Mouse (Mus musculus): ENCODE results near the gene Slc4a2. TPM values are rescaled to one million over a fixed set of nuclear protein-coding genes. Genes with fewer than 3 reads are reported as not detected.
A peak's percentile ranks its signal among the peaks of the same experiment; 100 is the strongest.
"Not testable (repeated sequence)": the region's sequence is repeated elsewhere in the genome, so short reads cannot be mapped to it uniquely, and the experiment has no call there.

The Slc4a2 gene
- polyA plus RNA-seq, 1 experiment from 2014 or later: 39.7 TPM

GRCm38 (mm10) chr5:24387264-24388241 is 36.1 kb upstream of the Slc4a2 start:
- H3K27me3 ChIP-seq (ENCODE audit: insufficient read depth, poor library complexity, severe bottlenecking): peaks cover 76% of the 10 kb centered on the region
- peak overlapping the region; percentile 63 for H3K4me3 ChIP-seq
- H3K27ac ChIP-seq: peak overlapping the region; percentile 81
- H3K4me1 ChIP-seq (replicated peaks): peaks cover 58% of the 10 kb centered on the region
- H3K36me3 ChIP-seq: no peaks in the 10 kb centered on the region
- H3K9me3 ChIP-seq: no peaks in the 10 kb centered on the region
- under 1% methylated on average over 73 of the region's 73 CpGs for WGBS
- peak; percentile 67 for DNase-seq (ENCODE audit: low spot score)

DNA sequence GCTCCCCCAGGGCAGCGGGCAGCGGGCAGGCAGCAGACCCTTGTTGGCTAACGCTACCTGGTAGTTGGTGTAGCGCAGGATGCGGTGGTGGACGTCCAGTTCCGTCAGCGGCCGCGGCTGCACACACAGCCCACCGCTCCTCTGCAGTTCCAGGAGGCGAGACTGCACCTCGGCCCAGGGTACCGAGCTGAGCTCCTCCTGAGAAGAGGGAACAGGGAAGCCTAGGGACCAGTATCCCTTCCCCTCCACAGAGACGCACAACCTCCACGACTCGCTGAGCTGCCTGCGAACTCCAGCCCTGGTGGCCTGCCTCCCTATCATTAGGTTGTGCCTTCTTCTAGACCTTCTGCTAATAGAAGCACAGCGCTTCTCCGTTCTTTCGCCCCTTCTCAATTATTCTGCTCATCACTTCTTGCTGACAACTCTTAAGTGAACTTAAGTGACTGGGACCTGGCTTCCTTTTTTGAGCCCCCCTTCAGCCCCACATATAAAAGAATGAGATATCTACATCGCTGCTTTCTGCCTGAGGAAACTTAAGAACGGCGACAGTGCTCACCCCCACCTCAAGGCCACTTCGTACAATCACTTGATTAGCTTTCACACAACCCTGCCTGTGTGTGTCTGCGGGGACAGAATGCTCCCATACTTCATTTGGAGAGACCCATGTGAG is 35.3 kb upstream of the Slc4a2 start:
- Histone ChIP-seq H3K4me1 (replicated peaks) (peaks cover 50% of the 10 kb centered on the region), H3K9me3 (no peaks in the 10 kb centered on the region), H3K27me3 (ENCODE audit: insufficient read depth, poor library complexity, severe bottlenecking) (peaks cover 76% of the 10 kb centered on the region), H3K36me3 (no peaks in the 10 kb centered on the region), H3K4me3 (peak overlapping the region; percentile 63), H3K27ac (peak overlapping the region; percentile 81)
- DNase-seq (ENCODE audit: low spot score): no peak
- 23% methylated on average over 26 of the region's 26 CpGs for WGBS

GRCm38 (mm10) chr5:24389011-24389657 is 34.5 kb upstream of the Slc4a2 start:
- Histone ChIP-seq H3K27ac (peak overlapping the region; percentile 57), H3K27me3 (ENCODE audit: insufficient read depth, poor library complexity, severe bottlenecking) (peaks cover 76% of the 10 kb centered on the region), H3K9me3 (no peaks in the 10 kb centered on the region), H3K4me1 (replicated peaks) (peaks cover 50% of the 10 kb centered on the region), H3K4me3 (no peak overlapping the region), H3K36me3 (no peaks in the 10 kb centered on the region)
- 52% methylated on average over 7 of the region's 7 CpGs for WGBS
- DNase-seq (ENCODE audit: low spot score): peak; percentile 45

GRCm38 (mm10) chr5:24389658-24390020 is 34.0 kb upstream of the Slc4a2 start:
- Histone ChIP-seq H3K4me3 (no peak overlapping the region), H3K27me3 (ENCODE audit: insufficient read depth, poor library complexity, severe bottlenecking) (peaks cover 72% of the 10 kb centered on the region), H3K9me3 (no peaks in the 10 kb centered on the region), H3K36me3 (no peaks in the 10 kb centered on the region), H3K4me1 (replicated peaks) (peaks cover 48% of the 10 kb centered on the region), H3K27ac (peak overlapping the region; percentile 57)
- 83% methylated on average over 4 of the region's 4 CpGs for WGBS
- DNase-seq (ENCODE audit: low spot score): no peak

DNA sequence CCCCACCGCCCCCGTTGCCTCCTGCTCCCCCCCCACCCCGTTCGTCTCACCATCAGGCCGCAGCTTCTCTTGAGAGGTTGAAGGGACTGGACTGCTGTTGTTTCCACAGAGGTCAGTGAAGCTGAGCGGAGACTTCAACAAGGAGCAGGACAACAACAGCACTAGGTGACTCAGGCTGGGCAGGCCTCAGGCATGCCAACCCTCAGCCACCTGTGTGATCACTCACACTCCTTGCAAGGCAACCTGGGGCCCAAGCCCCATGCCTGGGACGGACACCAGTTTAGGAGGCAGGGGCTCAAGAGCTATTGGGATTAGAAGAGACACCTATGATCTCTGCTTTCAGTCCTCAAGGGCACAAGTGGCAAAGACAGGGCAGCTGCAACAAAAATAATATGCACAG is 31.8 kb upstream of the Slc4a2 start, which contains the start of gene Atg9b:
TSS of gene Atg9b (minus strand) at position 280 of the 400 bp plus-strand sequence.
- peaks cover 50% of the 10 kb centered on the region for H3K27me3 ChIP-seq (ENCODE audit: insufficient read depth, poor library complexity, severe bottlenecking)
- no peak for DNase-seq (ENCODE audit: low spot score)
- peaks cover 4% of the 10 kb centered on the region; the same call in 1 of the 2 replicates for H3K36me3 ChIP-seq
- H3K27ac ChIP-seq: no peak within 1 kb of the TSS
- 77% methylated on average over 7 of the region's 7 CpGs for WGBS
- H3K9me3 ChIP-seq: no peaks in the 10 kb centered on the region
- peaks cover 43% of the 10 kb centered on the region for H3K4me1 ChIP-seq (replicated peaks)
- H3K4me3 ChIP-seq: no peak within 1 kb of the TSS

DNA sequence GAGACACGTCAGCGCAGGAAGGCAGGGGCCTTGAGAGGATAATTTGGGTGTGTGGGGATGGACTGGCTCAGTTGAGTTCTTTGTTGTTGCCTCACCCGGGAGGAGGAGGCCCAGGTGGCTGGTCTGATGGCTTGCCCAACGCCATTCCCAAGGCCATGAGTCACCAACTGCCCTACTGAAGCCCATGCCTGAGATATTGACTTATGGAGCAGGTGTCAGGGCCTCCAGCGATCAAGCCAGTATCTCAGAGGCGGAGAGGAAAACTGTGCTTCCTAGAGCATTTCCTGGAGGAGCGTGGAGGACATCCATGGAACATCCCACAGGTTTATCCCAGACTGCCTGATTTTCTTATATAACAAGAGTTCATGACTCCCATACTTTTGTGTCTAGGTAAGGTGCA is 30.9 kb upstream of the Slc4a2 start:
- peaks cover 7% of the 10 kb centered on the region; the same call in 1 of the 2 replicates for H3K36me3 ChIP-seq
- WGBS: 78% methylated on average over 7 of the region's 7 CpGs
- H3K27me3 ChIP-seq (ENCODE audit: insufficient read depth, poor library complexity, severe bottlenecking): peaks cover 41% of the 10 kb centered on the region
- H3K4me1 ChIP-seq (replicated peaks): peaks cover 34% of the 10 kb centered on the region
- no peak overlapping the region for H3K4me3 ChIP-seq
- no peaks in the 10 kb centered on the region for H3K9me3 ChIP-seq
- DNase-seq (ENCODE audit: low spot score): no peak
- H3K27ac ChIP-seq: no peak overlapping the region

DNA sequence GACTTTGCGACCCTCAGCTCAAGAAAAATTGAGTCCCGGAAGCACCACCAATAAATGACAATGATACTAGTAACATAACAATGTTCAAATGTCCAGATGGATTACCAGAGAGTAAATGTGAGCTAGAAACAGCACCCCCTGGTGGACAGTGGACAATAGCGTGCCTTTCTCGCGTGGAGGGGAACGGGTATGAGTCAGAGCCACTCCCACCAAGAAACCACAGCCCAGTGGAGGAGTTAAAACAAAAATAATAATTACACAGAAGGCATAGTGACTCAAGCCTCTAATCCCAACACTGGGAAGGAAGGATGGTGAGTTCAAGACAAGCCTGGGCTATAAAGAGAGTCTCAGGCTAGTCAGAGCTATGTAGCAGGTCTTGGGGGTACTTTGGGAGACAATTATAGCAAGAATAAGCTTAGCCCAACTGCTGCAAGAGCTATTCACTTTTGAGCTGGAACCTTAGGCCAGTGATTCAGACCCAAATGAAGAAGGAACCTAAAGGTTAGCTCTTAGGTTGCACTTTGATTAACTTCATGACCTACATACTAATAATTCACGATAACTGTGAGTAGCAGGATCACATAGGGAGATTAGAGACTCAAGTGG is 30.1 kb upstream of the Slc4a2 start, which contains the start of gene Abcb8:
TSS of gene Abcb8 (plus strand) at position 272 of the 606 bp plus-strand sequence.
- 22% methylated on average over 7 of the region's 7 CpGs for WGBS
- Histone ChIP-seq H3K9me3 (no peaks in the 10 kb centered on the region), H3K36me3 (peaks cover 7% of the 10 kb centered on the region; the same call in 1 of the 2 replicates), H3K27ac (peak within 1 kb of the TSS; percentile 93), H3K27me3 (ENCODE audit: insufficient read depth, poor library complexity, severe bottlenecking) (peaks cover 33% of the 10 kb centered on the region), H3K4me1 (replicated peaks) (peaks cover 27% of the 10 kb centered on the region), H3K4me3 (peak within 1 kb of the TSS; percentile 61)
- DNase-seq (ENCODE audit: low spot score): peak; percentile 79

DNA sequence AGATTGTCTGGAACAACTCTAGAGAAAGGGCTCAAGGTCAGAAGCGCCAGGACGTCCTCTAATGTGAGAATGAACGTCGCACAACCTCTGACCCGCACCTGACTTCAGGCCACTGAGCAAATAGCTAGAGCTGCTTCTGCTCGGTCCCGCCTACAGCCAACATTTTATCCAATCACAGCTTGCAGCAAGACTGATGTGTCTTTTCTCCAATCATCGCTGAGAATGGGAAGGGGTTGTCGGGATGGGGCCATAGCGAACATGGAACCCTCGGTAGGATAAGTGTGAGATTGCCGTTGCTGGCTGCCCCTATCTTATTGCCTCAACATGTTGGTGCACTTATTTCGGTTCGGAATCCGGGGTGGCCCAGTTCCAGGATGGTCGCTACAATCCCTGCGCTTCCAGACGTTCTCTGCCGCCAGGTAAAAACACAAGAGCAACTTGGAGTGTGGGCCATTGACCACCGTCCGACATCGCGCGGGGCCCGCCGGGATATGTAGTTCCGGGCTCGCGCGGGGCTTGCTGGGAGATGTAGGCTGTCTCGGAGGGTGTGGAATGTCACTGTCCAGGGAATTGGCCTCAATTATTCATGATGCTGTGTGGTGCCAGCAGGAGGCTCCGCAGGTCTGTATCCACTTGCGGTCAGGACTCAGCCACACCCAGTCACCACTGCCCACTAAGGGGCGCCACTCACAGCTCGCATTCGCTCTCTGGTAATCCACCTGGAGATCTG is 29.3 kb upstream of the Slc4a2 start:
- 2% methylated on average over 36 of the region's 36 CpGs for WGBS
- peak overlapping the region; percentile 93 for H3K27ac ChIP-seq
- peak; percentile 95 for DNase-seq (ENCODE audit: low spot score)
- peaks cover 21% of the 10 kb centered on the region for H3K4me1 ChIP-seq (replicated peaks)
- no peaks in the 10 kb centered on the region for H3K9me3 ChIP-seq
- H3K4me3 ChIP-seq: peak overlapping the region; percentile 61
- peaks cover 25% of the 10 kb centered on the region for H3K27me3 ChIP-seq (ENCODE audit: insufficient read depth, poor library complexity, severe bottlenecking)
- H3K36me3 ChIP-seq: peaks cover 7% of the 10 kb centered on the region; the same call in 1 of the 2 replicates

- not testable (repeated sequence) for H3K27me3 ChIP-seq (ENCODE audit: insufficient read depth, poor library complexity, severe bottlenecking); H3K27ac ChIP-seq; DNase-seq (ENCODE audit: low spot score); H3K4me3 ChIP-seq; H3K9me3 ChIP-seq
- 88% methylated on average over 6 of the region's 6 CpGs for WGBS
- peaks cover 21% of the 10 kb centered on the region for H3K4me1 ChIP-seq (replicated peaks)
- peaks cover 23% of the 10 kb centered on the region for H3K36me3 ChIP-seq
Observed at GRCm38 (mm10) chr5:24396254-24396653, 27.4 kb upstream of the Slc4a2 start.

- Histone ChIP-seq H3K36me3 (peaks cover 55% of the 10 kb centered on the region), H3K27me3 (ENCODE audit: insufficient read depth, poor library complexity, severe bottlenecking) (no peaks in the 10 kb centered on the region), H3K9me3 (no peaks in the 10 kb centered on the region), H3K27ac (no peak overlapping the region), H3K4me3 (no peak overlapping the region), H3K4me1 (replicated peaks) (peaks cover 14% of the 10 kb centered on the region)
- DNase-seq (ENCODE audit: low spot score): no peak
- 89% methylated on average over 10 of the region's 10 CpGs for WGBS
Observed at GRCm38 (mm10) chr5:24399686-24400085, 24.0 kb upstream of the Slc4a2 start.

DNA sequence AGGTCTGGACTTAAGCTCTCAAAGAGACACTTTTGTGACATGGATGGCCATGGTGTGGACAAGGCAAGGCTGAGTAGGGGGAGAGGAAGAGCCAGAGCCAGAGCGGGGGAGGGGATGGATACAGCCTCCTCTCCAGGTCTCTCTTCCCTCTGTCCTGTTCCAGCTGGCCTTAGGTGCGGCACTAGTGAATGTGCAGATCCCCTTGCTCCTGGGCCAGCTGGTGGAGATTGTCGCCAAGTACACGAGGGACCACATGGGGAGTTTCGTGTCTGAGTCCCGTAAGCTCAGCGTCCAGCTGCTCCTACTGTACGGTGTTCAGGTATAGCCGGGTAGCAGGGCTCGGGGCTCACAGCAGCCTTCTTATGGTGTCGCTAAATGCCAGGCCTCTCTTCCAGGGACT is 23.3 kb upstream of the Slc4a2 start:
- Histone ChIP-seq H3K9me3 (no peaks in the 10 kb centered on the region), H3K4me1 (replicated peaks) (peaks cover 8% of the 10 kb centered on the region; the same call in 1 of the 2 replicates), H3K4me3 (no peak overlapping the region), H3K27me3 (ENCODE audit: insufficient read depth, poor library complexity, severe bottlenecking) (no peaks in the 10 kb centered on the region), H3K27ac (no peak overlapping the region), H3K36me3 (peaks cover 61% of the 10 kb centered on the region)
- 86% methylated on average over 11 of the region's 11 CpGs for WGBS
- DNase-seq (ENCODE audit: low spot score): no peak
